In genomic region chr7:111483896-111484295, GRCm38 (mm10) we compare ENCODE assay signal across 16 mouse cellular contexts.
"Had no signal": no experiment of that assay in that cellular context is flagged by ENCODE, and none has a peak within 500 bp of the region (broad histone marks: within the 10 kb centered on the region; RNA-seq: fewer than 3 reads in every experiment).

No protein-coding gene starts in this region.

- H3K4me3 ChIP-seq: layer of hippocampus, adult 2 months; liver, embryonic 13.5 days; megakaryocyte, embryonic 14.5 days; midbrain, embryonic 10.5 days; midbrain, embryonic 13.5 days had no signal

- H3K4me1 ChIP-seq: liver, embryonic 13.5 days; megakaryocyte, embryonic 14.5 days had no signal

- H3K9me3 ChIP-seq: liver, embryonic 13.5 days; megakaryocyte, embryonic 14.5 days; midbrain, embryonic 10.5 days; midbrain, embryonic 13.5 days had no signal

- ATAC-seq: intestine, postnatal 0 days; midbrain, embryonic 13.5 days had no signal

- H3K9ac ChIP-seq: liver, embryonic 13.5 days; midbrain, embryonic 13.5 days had no signal

- H3K36me3 ChIP-seq: liver, embryonic 13.5 days; midbrain, embryonic 10.5 days; midbrain, embryonic 13.5 days had no signal

- H3K27ac ChIP-seq: kidney, postnatal 0 days; layer of hippocampus, adult 2 months; liver, embryonic 13.5 days; midbrain, embryonic 10.5 days; midbrain, embryonic 13.5 days; stomach, postnatal 0 days had no signal

- DNase-seq: kidney, adult 2 months; kidney, postnatal 4 days; layer of hippocampus, adult 9-11 months; liver, embryonic 13.5 days; right cerebral cortex, adult 18-20 months; right cerebral cortex, postnatal 14 days; right cerebral cortex, postnatal 4 days; thymus, adult 2 months; thymus, postnatal 14 days had no signal

- H3K4me2 ChIP-seq: liver, embryonic 13.5 days; midbrain, embryonic 13.5 days had no signal

- H3K27me3 ChIP-seq: liver, embryonic 13.5 days; megakaryocyte, embryonic 14.5 days; midbrain, embryonic 13.5 days had no signal
